Mouse (Mus musculus) spleen, adult 2 months (tissue): ENCODE data around the gene Sox10.

Experiments
- CTCF ChIP-seq: fragments of 200-500 bp; IDR thresholded peaks from 2 replicates; pipeline ENCODE4 v1.5.1; 2011; ENCODE audit warnings: mild to moderate bottlenecking, inconsistent platforms; ENCODE audit not compliant: insufficient read depth, insufficient read length, insufficient replicate concordance; ENCODE audit errors: extremely low read depth
- POLR2A ChIP-seq: fragments of 200-500 bp; IDR thresholded peaks from 2 replicates; pipeline ENCODE4 v1.6.1; 2011; ENCODE audit warnings: low read depth, low read length, inconsistent platforms

- TF ChIP-seq CTCF (no peak), POLR2A (no peak)
Measured at GRCm38 (mm10) chr15:79164251-79164650, 789 bp downstream of the Sox10 start.
